Mouse (Mus musculus): ENCODE data around the gene Ddx43. TPM values are rescaled to one million over a fixed set of nuclear protein-coding genes. Genes with fewer than 3 reads are reported as not detected.

Ddx43 gene
- polyA plus RNA-seq, 1 experiment: 4.0 TPM

- Histone ChIP-seq H3K4me1 (ENCODE audit: control insufficient read depth, insufficient read depth, low read length) (no peaks in the 10 kb centered on the region; the same call in 1 of the 2 replicates), H3K27me3 (ENCODE audit: control insufficient read depth, insufficient read depth, low read length) (no peaks in the 10 kb centered on the region), H3K36me3 (ENCODE audit: control insufficient read depth, insufficient read depth, low read length) (no peaks in the 10 kb centered on the region), H3K27ac (ENCODE audit: control insufficient read depth, insufficient read depth, low read depth, low read length) (no peak overlapping the region), H3K4me3 (ENCODE audit: control insufficient read depth, low read depth, low read length) (no peak overlapping the region)
- TF ChIP-seq POLR2A (IDR thresholded peaks at IDR 0.05; ENCODE audit: control insufficient read depth, low read depth, low read length): no peak
- no peak for TF ChIP-seq CTCF (IDR thresholded peaks at IDR 0.05; ENCODE audit: control insufficient read depth, insufficient read depth, insufficient replicate concordance, low read depth, low read length)
Measured at GRCm38 (mm10) chr9:78375486-78375885, 20.1 kb upstream of the Ddx43 start.

- Histone ChIP-seq H3K4me1 (ENCODE audit: control insufficient read depth, insufficient read depth, low read length) (no peaks in the 10 kb centered on the region; the same call in 1 of the 2 replicates), H3K4me3 (ENCODE audit: control insufficient read depth, low read depth, low read length) (no peak overlapping the region; the same call in 1 of the 2 replicates), H3K27ac (ENCODE audit: control insufficient read depth, insufficient read depth, low read depth, low read length) (no peak overlapping the region), H3K36me3 (ENCODE audit: control insufficient read depth, insufficient read depth, low read length) (no peaks in the 10 kb centered on the region), H3K27me3 (ENCODE audit: control insufficient read depth, insufficient read depth, low read length) (no peaks in the 10 kb centered on the region)
- TF ChIP-seq CTCF (IDR thresholded peaks at IDR 0.05; ENCODE audit: control insufficient read depth, insufficient read depth, insufficient replicate concordance, low read depth, low read length) (no peak), POLR2A (IDR thresholded peaks at IDR 0.05; ENCODE audit: control insufficient read depth, low read depth, low read length) (no peak)
Measured at GRCm38 (mm10) chr9:78377546-78377945, 18.0 kb upstream of the Ddx43 start.

GRCm38 (mm10) chr9:78378113-78378785, 17.3 kb upstream of the Ddx43 start, which contains the start of gene Ooep:
Ooep (minus strand) TSS chr9:78378725.
- Histone ChIP-seq H3K36me3 (ENCODE audit: control insufficient read depth, insufficient read depth, low read length) (no peaks in the 10 kb centered on the region), H3K27ac (ENCODE audit: control insufficient read depth, insufficient read depth, low read depth, low read length) (no peak within 1 kb of the TSS), H3K27me3 (ENCODE audit: control insufficient read depth, insufficient read depth, low read length) (no peaks in the 10 kb centered on the region), H3K4me1 (ENCODE audit: control insufficient read depth, insufficient read depth, low read length) (no peaks in the 10 kb centered on the region; the same call in 1 of the 2 replicates), H3K4me3 (ENCODE audit: control insufficient read depth, low read depth, low read length) (peak within 1 kb of the TSS; percentile 37)
- TF ChIP-seq POLR2A (IDR thresholded peaks at IDR 0.05; ENCODE audit: control insufficient read depth, low read depth, low read length) (no peak), CTCF (IDR thresholded peaks at IDR 0.05; ENCODE audit: control insufficient read depth, insufficient read depth, insufficient replicate concordance, low read depth, low read length) (no peak)

- Histone ChIP-seq H3K4me3 (ENCODE audit: control insufficient read depth, low read depth, low read length) (no peak overlapping the region), H3K36me3 (ENCODE audit: control insufficient read depth, insufficient read depth, low read length) (no peaks in the 10 kb centered on the region), H3K27me3 (ENCODE audit: control insufficient read depth, insufficient read depth, low read length) (no peaks in the 10 kb centered on the region), H3K27ac (ENCODE audit: control insufficient read depth, insufficient read depth, low read depth, low read length) (no peak overlapping the region), H3K4me1 (ENCODE audit: control insufficient read depth, insufficient read depth, low read length) (peaks cover 3% of the 10 kb centered on the region; the same call in 1 of the 2 replicates)
- TF ChIP-seq POLR2A (IDR thresholded peaks at IDR 0.05; ENCODE audit: control insufficient read depth, low read depth, low read length) (no peak), CTCF (IDR thresholded peaks at IDR 0.05; ENCODE audit: control insufficient read depth, insufficient read depth, insufficient replicate concordance, low read depth, low read length) (no peak)
Measured at GRCm38 (mm10) chr9:78385893-78386292, 9.7 kb upstream of the Ddx43 start.

- Histone ChIP-seq H3K4me3 (ENCODE audit: control insufficient read depth, low read depth, low read length) (no peak overlapping the region), H3K27me3 (ENCODE audit: control insufficient read depth, insufficient read depth, low read length) (no peaks in the 10 kb centered on the region), H3K27ac (ENCODE audit: control insufficient read depth, insufficient read depth, low read depth, low read length) (no peak overlapping the region), H3K36me3 (ENCODE audit: control insufficient read depth, insufficient read depth, low read length) (no peaks in the 10 kb centered on the region), H3K4me1 (ENCODE audit: control insufficient read depth, insufficient read depth, low read length) (peaks cover 3% of the 10 kb centered on the region; the same call in 1 of the 2 replicates)
- TF ChIP-seq CTCF (IDR thresholded peaks at IDR 0.05; ENCODE audit: control insufficient read depth, insufficient read depth, insufficient replicate concordance, low read depth, low read length): no peak
- no peak for TF ChIP-seq POLR2A (IDR thresholded peaks at IDR 0.05; ENCODE audit: control insufficient read depth, low read depth, low read length)
Measured at GRCm38 (mm10) chr9:78386947-78387346, 8.6 kb upstream of the Ddx43 start.

- Histone ChIP-seq H3K27me3 (ENCODE audit: control insufficient read depth, insufficient read depth, low read length) (no peaks in the 10 kb centered on the region), H3K4me1 (ENCODE audit: control insufficient read depth, insufficient read depth, low read length) (peaks cover 3% of the 10 kb centered on the region), H3K36me3 (ENCODE audit: control insufficient read depth, insufficient read depth, low read length) (no peaks in the 10 kb centered on the region), H3K4me3 (ENCODE audit: control insufficient read depth, low read depth, low read length) (no peak overlapping the region), H3K27ac (ENCODE audit: control insufficient read depth, insufficient read depth, low read depth, low read length) (no peak overlapping the region)
- TF ChIP-seq CTCF (IDR thresholded peaks at IDR 0.05; ENCODE audit: control insufficient read depth, insufficient read depth, insufficient replicate concordance, low read depth, low read length) (no peak), POLR2A (IDR thresholded peaks at IDR 0.05; ENCODE audit: control insufficient read depth, low read depth, low read length) (no peak)
Measured at GRCm38 (mm10) chr9:78389981-78390380, 5.6 kb upstream of the Ddx43 start.

GRCm38 (mm10) chr9:78393741-78394140, 1.8 kb upstream of the Ddx43 start:
- no peaks in the 10 kb centered on the region for H3K27me3 ChIP-seq (ENCODE audit: control insufficient read depth, insufficient read depth, low read length)
- no peak for TF ChIP-seq CTCF (IDR thresholded peaks at IDR 0.05; ENCODE audit: control insufficient read depth, insufficient read depth, insufficient replicate concordance, low read depth, low read length)
- TF ChIP-seq POLR2A (IDR thresholded peaks at IDR 0.05; ENCODE audit: control insufficient read depth, low read depth, low read length): no peak
- H3K4me3 ChIP-seq (ENCODE audit: control insufficient read depth, low read depth, low read length): no peak overlapping the region
- H3K27ac ChIP-seq (ENCODE audit: control insufficient read depth, insufficient read depth, low read depth, low read length): no peak overlapping the region
- H3K36me3 ChIP-seq (ENCODE audit: control insufficient read depth, insufficient read depth, low read length): no peaks in the 10 kb centered on the region
- peaks cover 11% of the 10 kb centered on the region for H3K4me1 ChIP-seq (ENCODE audit: control insufficient read depth, insufficient read depth, low read length)

All from testis, adult 2 months (tissue).